Mouse (Mus musculus) intestine, embryonic 15.5 days (tissue): ENCODE measurements around the gene Onecut3. TPM values are rescaled to one million over a fixed set of nuclear protein-coding genes. Genes with fewer than 3 reads are reported as not detected.

Experiments
- ATAC-seq: fragments of 200-750 bp; cut with Nextera tagmentation; 2 replicates; pipeline ENCODE4 v1.8.0; 2017; ENCODE audit warnings: moderate TSS enrichment, moderate library complexity
- H3K27ac ChIP-seq: fragments of 300-500 bp; sonication (generic); 2 replicates; pipeline ENCODE4 v1.5.1; 2015; ENCODE audit warnings: mild to moderate bottlenecking, inconsistent platforms
- H3K27me3 ChIP-seq: fragments of 300-500 bp; sonication (generic); replicated peaks from 2 replicates; pipeline ENCODE4 v1.6.1; 2015; ENCODE audit warnings: inconsistent platforms
- H3K36me3 ChIP-seq: fragments of 300-500 bp; sonication (generic); 2 replicates; pipeline ENCODE4 v1.6.1; 2015; ENCODE audit warnings: inconsistent platforms
- H3K4me1 ChIP-seq: fragments of 300-500 bp; sonication (generic); replicated peaks from 2 replicates; pipeline ENCODE4 v1.6.1; 2015; ENCODE audit warnings: inconsistent platforms
- H3K4me2 ChIP-seq: fragments of 300-500 bp; sonication (generic); replicated peaks from 2 replicates; pipeline ENCODE4 v1.6.1; 2015; ENCODE audit warnings: mild to moderate bottlenecking, inconsistent platforms
- H3K4me3 ChIP-seq: fragments of 300-500 bp; sonication (generic); replicated peaks from 2 replicates; pipeline ENCODE4 v1.5.1; 2015; ENCODE audit warnings: inconsistent platforms
- H3K9ac ChIP-seq: fragments of 300-500 bp; sonication (generic); 2 replicates; pipeline ENCODE4 v1.6.1; 2015; ENCODE audit warnings: inconsistent platforms
- H3K9me3 ChIP-seq: fragments of 300-500 bp; sonication (generic); 2 replicates; pipeline ENCODE4 v1.6.1; 2016; ENCODE audit warnings: inconsistent platforms
- WGBS: fragments of 180-500 bp; shearing (Covaris S2); methylation state at CpG from one replicate; pipeline ENCODE4 v1.1.7; 2015; 5-methylcytosine and 5-hydroxymethylcytosine counted together
- polyA plus RNA-seq: library from polyadenylated mRNA; unstranded; fragments of >200 nt; fragmentation: Nextera tagmentation; extraction: Ambion mirVana; gene quantifications from 2 replicates; pipeline ENCODE4 v1.2.1, GENCODE M21; 2015

The Onecut3 gene
- 0.06 and 0.10 TPM in 2 replicates for polyA plus RNA-seq

DNA sequence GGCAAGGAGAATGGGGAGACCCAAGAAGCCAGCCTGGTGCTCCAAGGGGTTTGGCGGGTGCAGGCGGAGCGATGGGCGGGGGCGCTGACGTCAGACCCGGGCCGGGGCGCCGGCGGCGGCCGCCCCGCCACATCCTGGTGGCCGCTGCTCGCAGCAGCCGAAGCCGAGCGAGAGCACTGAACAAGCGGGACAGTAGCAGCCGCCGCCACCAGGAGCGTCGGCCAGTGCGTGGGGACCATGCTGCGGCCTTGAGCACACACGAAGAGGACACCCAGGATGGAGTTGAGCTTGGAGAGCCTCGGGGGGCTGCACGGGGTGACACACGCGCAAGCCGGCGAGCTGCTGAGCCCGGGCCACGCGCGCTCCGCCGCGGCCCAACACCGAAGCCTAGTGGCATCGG, at the start of gene Onecut3:
Gene Onecut3, plus strand, starts transcription at position 104 of the 400 bp plus-strand sequence.
- Histone ChIP-seq H3K4me3 (peak within 1 kb of the TSS; percentile 43), H3K9me3 (no peaks in the 10 kb centered on the region), H3K4me1 (peaks cover 35% of the 10 kb centered on the region), H3K27ac (no peak within 1 kb of the TSS), H3K36me3 (no peaks in the 10 kb centered on the region), H3K27me3 (peaks cover 97% of the 10 kb centered on the region), H3K9ac (peak within 1 kb of the TSS; percentile 34; the same call in 1 of the 2 replicates), H3K4me2 (peak within 1 kb of the TSS; percentile 90)
- 0% methylated on average over 42 of the region's 42 CpGs for WGBS
- peak; percentile 69 for ATAC-seq

DNA sequence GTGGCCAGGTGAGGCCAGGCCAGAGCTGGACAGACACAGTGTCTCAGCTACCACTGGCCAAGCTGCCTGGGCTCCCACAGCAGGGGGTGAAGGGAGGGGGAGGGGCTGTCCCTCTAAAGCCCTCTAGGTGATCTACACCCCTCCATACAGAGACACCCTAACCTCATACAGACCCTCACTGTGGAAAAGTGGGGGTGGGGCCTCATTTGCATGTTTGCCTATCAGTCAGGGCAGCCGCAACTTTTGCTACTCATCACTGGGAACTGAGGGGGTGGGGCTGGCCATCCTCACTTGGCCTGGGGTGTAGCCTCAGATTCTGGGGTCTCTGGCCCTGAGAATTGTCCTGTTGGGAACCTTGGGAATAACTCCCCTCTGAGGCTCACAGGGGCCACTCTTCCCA, 49.6 kb upstream of the Onecut3 start:
- Histone ChIP-seq H3K4me3 (no peak overlapping the region), H3K4me1 (peaks cover 10% of the 10 kb centered on the region), H3K36me3 (no peaks in the 10 kb centered on the region), H3K9ac (no peak overlapping the region), H3K27me3 (peaks cover 9% of the 10 kb centered on the region), H3K9me3 (no peaks in the 10 kb centered on the region), H3K4me2 (no peak overlapping the region), H3K27ac (no peak overlapping the region)
- ATAC-seq, result no peak
- 61% methylated on average over 1 of the region's 1 CpGs for WGBS

DNA sequence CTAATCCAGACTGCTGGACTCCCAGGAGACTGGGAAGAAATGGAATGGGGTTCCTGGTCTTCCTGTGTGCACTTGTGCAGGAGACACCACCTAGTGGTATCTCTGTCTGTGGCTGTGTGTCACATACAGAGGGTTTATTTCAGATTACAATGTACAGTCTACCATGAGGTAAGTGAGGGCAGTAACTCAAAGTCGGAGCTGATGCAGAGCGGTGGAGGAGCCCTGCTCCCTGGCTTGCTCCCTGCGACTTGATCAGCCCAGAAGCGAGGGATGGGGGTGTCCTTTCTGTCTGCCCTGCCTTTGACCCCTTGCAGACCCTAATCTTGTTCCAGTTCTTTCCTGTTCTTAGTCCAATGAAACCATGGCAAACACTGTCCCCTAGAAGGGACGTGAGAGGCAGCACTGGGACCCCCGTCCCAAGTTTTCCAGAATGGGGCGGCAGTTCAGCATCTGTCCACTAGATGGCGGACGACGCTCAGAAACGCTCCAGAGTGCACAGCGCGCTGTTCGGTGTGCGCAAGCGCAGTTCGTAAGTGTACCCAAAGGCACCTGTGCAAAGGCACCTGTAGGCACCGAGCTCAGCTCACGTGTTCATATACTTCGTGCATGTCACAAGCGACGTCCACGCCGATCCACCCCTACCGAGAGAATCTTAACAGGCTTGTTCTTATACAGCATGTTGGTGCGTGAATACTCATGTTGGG, 48.6 kb upstream of the Onecut3 start:
- Histone ChIP-seq H3K9ac (no peak overlapping the region), H3K27me3 (peaks cover 12% of the 10 kb centered on the region), H3K9me3 (no peaks in the 10 kb centered on the region), H3K27ac (no peak overlapping the region), H3K36me3 (no peaks in the 10 kb centered on the region), H3K4me3 (no peak overlapping the region), H3K4me2 (peak overlapping the region; percentile 34), H3K4me1 (peaks cover 16% of the 10 kb centered on the region)
- WGBS, result 6% methylated on average over 26 of the region's 26 CpGs
- peak; percentile 88 for ATAC-seq

DNA sequence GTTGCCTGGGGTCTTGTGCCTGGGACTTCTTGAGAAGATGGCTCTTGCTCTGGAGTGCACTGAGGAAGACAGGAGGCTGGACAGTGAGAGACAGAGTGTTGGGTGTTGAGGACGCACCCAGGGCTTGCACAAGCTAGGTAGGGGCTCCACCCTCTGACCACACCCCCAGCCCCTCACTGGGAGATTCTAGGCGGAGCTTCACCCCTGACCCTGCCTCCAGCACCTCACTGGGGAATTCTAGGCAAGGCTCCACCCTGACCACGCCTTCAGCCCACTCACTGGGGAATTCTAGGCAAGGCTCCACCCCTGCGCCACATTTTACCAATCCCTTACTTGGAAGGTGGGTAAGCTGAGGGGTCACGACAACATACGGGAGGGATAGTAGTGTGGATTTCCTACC, 44.0 kb upstream of the Onecut3 start:
- WGBS, result 7% methylated on average over 6 of the region's 6 CpGs
- Histone ChIP-seq H3K4me2 (no peak overlapping the region), H3K9ac (no peak overlapping the region), H3K4me1 (peaks cover 10% of the 10 kb centered on the region), H3K36me3 (no peaks in the 10 kb centered on the region), H3K27ac (no peak overlapping the region), H3K4me3 (no peak overlapping the region), H3K9me3 (no peaks in the 10 kb centered on the region), H3K27me3 (peaks cover 14% of the 10 kb centered on the region)
- 0 out of 2 replicates have a peak, but pooled peaks have one; percentile 18 for ATAC-seq

DNA sequence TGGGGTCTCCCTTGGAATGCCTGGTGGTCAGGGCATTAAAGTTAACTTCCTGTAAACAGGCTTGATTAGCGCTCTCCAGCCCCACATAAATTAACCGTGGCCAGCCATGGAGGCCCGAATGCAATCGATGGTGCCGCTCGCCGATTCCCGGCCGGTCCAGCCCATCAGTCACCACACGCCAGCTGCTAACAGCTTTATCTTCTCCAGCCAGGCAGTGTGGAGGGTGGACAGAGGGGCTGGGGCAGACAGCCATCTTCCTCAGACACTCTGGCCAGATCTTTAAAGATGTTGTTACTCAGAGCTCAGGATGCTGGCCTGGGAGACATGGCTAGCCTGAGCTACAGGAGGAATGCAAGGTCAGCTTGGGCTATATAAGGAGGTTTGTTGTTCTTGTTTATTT, 41.0 kb upstream of the Onecut3 start:
- H3K4me2 ChIP-seq, result no peak overlapping the region

DNA sequence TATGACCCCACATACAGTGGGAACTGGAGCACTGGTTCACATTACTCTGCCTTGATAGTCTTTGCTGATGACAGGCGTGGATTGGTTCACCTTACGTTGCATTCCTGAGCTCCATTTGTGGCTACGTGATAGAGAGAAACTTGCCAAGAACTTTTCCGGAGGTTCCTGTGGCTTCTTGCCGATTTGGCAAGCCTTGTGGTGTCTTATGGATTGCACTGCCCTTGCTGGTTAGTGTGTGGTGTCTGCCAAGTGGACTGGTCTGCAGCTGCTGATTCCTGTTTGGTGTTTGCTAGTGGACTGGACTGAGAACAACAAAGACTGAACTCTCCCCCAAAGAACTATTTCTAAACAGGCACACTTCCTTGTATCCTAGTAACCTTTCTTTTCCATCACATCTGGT, 39.9 kb upstream of the Onecut3 start:
- no peak for ATAC-seq
- no peak overlapping the region for H3K27ac ChIP-seq
- WGBS, result 87% methylated on average over 5 of the region's 5 CpGs
- no peaks in the 10 kb centered on the region for H3K9me3 ChIP-seq
- no peak overlapping the region for H3K9ac ChIP-seq
- no peak overlapping the region for H3K4me3 ChIP-seq
- no peak overlapping the region for H3K4me2 ChIP-seq
- peaks cover 6% of the 10 kb centered on the region; the same call in 1 of the 2 replicates for H3K4me1 ChIP-seq
- no peaks in the 10 kb centered on the region for H3K36me3 ChIP-seq
- peaks cover 5% of the 10 kb centered on the region; the same call in 1 of the 2 replicates for H3K27me3 ChIP-seq

More for the DNA sequence above, 41.0 kb upstream of the Onecut3 start:
- no peak for ATAC-seq
- no peak overlapping the region for H3K9ac ChIP-seq
- H3K36me3 ChIP-seq, result no peaks in the 10 kb centered on the region
- H3K4me3 ChIP-seq, result no peak overlapping the region
- H3K9me3 ChIP-seq, result no peaks in the 10 kb centered on the region
- H3K4me1 ChIP-seq, result peaks cover 6% of the 10 kb centered on the region; the same call in 1 of the 2 replicates
- H3K27me3 ChIP-seq, result peaks cover 5% of the 10 kb centered on the region; the same call in 1 of the 2 replicates
- H3K27ac ChIP-seq, result no peak overlapping the region
- WGBS, result 48% methylated on average over 10 of the region's 10 CpGs

DNA sequence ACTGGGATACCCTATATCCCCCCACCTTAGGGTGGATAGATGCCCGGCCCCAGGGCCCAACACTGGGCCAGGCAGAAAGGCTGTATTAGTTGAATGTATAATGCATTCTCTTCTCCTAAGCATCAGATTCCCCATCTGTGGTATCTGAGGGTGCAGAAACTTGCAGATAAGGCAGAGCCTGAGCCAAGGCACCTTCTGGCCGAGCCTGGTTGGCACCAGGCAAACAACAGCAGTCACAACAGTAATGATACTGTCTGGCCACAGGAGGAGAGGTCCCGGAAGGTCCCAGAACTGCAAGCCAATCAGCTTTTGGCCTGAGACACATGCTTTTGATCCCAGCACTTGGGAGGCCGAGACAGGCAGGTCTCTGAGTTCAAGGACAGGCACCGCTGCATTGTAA, 38.9 kb upstream of the Onecut3 start:
- no peak for ATAC-seq
- Histone ChIP-seq H3K9me3 (no peaks in the 10 kb centered on the region), H3K4me3 (no peak overlapping the region), H3K9ac (no peak overlapping the region), H3K27ac (no peak overlapping the region), H3K4me2 (no peak overlapping the region), H3K36me3 (no peaks in the 10 kb centered on the region), H3K27me3 (peaks cover 9% of the 10 kb centered on the region), H3K4me1 (peaks cover 3% of the 10 kb centered on the region; the same call in 1 of the 2 replicates)
- 82% methylated on average over 5 of the region's 5 CpGs for WGBS

DNA sequence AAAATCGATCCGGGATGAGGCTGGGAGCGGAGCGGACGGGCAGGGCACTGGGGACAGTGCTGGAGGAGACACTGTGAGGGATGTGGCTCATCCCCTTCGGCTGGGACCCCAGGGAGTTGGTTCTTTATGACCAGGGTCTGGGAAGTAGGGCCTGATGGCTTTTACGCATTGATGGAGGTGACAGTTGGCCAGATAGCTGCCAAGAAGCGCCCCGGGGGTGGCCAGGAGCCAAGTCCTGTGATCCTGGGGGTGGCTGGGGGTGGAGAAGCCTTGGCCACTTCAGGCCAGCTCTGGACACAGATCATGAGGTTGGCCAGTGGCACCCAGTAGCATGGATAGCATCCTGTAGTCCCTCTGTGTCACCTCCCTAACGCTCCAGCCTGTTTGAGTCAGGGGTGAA, 35.4 kb upstream of the Onecut3 start:
- H3K27me3 ChIP-seq, result peaks cover 12% of the 10 kb centered on the region
- no peaks in the 10 kb centered on the region for H3K9me3 ChIP-seq
- no peak overlapping the region for H3K9ac ChIP-seq
- no peak overlapping the region for H3K4me3 ChIP-seq
- H3K36me3 ChIP-seq, result no peaks in the 10 kb centered on the region
- H3K4me2 ChIP-seq, result no peak overlapping the region
- ATAC-seq, result no peak
- WGBS, result 72% methylated on average over 10 of the region's 10 CpGs
- H3K4me1 ChIP-seq, result no peaks in the 10 kb centered on the region
- no peak overlapping the region for H3K27ac ChIP-seq

DNA sequence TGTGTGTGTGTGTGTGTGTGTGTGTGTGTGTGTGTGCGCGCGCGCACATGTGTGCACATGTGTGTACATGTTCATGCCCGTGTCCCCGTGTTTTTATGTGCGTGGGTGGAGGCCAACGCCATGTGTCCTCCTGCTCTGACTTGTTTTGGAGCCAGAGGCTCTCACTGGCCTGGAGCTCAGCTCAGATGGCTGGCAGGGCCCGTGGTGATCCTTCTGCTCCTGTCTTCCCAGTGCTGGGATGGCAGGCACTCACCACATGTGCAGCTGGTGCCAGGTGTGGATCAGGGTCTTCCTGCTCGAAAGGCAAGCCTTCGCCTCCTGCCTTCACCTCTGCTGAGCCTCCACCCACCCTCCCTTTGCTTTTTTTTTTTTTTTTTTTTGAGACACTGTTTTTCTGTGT, 35.0 kb upstream of the Onecut3 start:
- 90% methylated on average over 11 of the region's 11 CpGs for WGBS
- H3K4me3 ChIP-seq, result no peak overlapping the region
- H3K9me3 ChIP-seq, result no peaks in the 10 kb centered on the region
- H3K27ac ChIP-seq, result no peak overlapping the region
- H3K27me3 ChIP-seq, result peaks cover 15% of the 10 kb centered on the region
- H3K4me2 ChIP-seq, result no peak overlapping the region
- H3K4me1 ChIP-seq, result no peaks in the 10 kb centered on the region
- no peak for ATAC-seq
- H3K36me3 ChIP-seq, result no peaks in the 10 kb centered on the region
- H3K9ac ChIP-seq, result no peak overlapping the region

DNA sequence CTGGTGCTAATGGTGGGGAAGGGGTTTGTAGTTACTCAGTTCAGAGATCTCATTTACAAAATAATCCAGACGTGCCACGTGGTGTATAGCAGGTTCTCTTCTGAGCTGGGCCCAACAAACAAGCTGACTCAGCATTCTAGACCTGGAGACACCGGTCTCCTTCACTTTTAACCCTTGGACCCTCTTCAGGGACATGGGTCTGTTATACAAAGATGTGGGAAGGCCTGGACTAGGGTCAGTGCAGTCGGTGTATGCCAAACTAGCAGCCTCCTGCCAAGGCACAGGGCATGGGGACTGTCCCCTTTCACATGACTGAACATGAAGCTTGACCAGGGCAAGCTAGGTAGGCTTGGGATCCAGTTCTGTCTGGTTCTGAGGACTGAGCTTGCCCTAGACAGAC, 34.3 kb upstream of the Onecut3 start:
- no peak overlapping the region for H3K27ac ChIP-seq
- peaks cover 16% of the 10 kb centered on the region for H3K27me3 ChIP-seq
- no peak overlapping the region for H3K9ac ChIP-seq
- no peaks in the 10 kb centered on the region for H3K36me3 ChIP-seq
- WGBS, result 59% methylated on average over 4 of the region's 4 CpGs
- no peaks in the 10 kb centered on the region for H3K9me3 ChIP-seq
- H3K4me3 ChIP-seq, result no peak overlapping the region
- ATAC-seq, result no peak
- no peaks in the 10 kb centered on the region for H3K4me1 ChIP-seq
- H3K4me2 ChIP-seq, result no peak overlapping the region

DNA sequence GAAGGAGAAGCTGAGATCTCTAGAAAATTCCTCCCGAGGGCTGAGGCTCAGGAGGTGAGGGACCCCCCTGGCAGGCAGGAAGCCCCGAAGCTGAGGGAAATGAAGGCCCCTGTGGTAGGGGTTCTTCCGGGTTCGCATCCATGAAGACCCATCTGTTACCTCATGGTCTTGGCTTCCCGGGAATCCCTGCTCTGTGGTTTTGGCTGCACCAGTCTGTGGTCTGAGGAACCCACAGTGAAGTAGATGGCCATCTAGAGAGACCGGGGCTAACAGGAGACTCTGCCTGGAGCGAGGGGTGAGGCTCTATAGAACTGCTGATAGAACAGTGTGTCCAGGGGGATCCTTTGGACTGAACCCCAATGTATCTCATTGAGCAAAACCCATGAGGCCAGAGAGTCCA, 33.3 kb upstream of the Onecut3 start:
- no peak overlapping the region for H3K27ac ChIP-seq
- H3K36me3 ChIP-seq, result no peaks in the 10 kb centered on the region
- no peaks in the 10 kb centered on the region for H3K4me1 ChIP-seq
- 70% methylated on average over 7 of the region's 7 CpGs for WGBS
- no peak overlapping the region for H3K4me2 ChIP-seq
- H3K4me3 ChIP-seq, result no peak overlapping the region
- ATAC-seq, result no peak
- H3K9ac ChIP-seq, result no peak overlapping the region
- no peaks in the 10 kb centered on the region for H3K9me3 ChIP-seq
- peaks cover 18% of the 10 kb centered on the region for H3K27me3 ChIP-seq

DNA sequence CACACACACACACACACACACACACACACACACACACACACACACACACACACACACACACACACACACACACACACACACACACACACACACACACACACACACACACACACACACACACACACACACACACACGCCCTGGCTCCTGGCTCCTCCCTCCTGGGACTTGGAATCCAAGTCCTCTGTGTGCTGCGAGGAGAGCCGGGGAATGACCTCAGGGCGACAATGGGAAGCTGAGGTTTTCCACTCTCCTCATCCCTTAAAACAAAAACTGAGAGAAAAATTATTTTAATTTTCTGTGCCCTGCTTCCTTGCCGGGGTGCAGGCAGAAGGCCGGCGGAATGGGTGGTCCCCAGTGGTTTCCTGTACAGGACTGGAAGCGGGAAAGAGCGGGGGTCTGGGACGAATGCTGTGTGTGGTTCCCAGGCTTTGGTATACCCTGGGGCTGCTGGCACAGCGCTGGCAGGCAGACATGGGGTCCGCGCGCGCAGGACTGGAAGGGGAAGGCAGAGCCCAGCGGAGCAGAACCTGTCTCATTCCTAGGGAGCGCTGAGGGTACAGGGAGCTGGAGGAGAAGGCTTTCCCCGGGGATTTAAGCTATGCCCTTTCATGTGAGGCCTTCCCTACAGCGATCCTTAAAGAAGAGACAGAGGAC, 30.1 kb upstream of the Onecut3 start:
- no peak overlapping the region for H3K4me3 ChIP-seq
- H3K4me2 ChIP-seq, result no peak overlapping the region
- no peaks in the 10 kb centered on the region for H3K9me3 ChIP-seq
- no peaks in the 10 kb centered on the region for H3K4me1 ChIP-seq
- H3K36me3 ChIP-seq, result no peaks in the 10 kb centered on the region
- H3K27me3 ChIP-seq, result peaks cover 25% of the 10 kb centered on the region
- no peak overlapping the region for H3K27ac ChIP-seq
- ATAC-seq, result no peak
- H3K9ac ChIP-seq, result no peak overlapping the region
- WGBS, result 14% methylated on average over 18 of the region's 19 CpGs

DNA sequence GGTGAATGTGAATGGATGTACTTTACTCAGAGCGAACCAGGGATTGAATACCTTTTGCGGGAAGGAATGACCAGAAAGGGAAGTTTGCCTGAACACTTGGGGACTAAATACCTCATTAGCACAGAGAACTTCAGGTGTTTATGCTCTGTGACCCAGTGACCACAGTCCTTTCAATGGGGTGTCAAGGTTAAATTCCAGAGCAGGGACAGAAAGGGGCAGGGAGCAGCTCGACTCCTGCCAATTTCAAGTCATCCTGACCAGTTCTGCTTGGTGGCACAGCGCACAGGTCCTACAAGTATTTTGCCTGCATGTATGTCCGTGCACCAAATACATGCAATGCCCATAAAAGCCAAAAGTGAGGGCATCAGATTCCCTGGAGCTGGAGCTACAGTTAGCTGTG, 29.6 kb upstream of the Onecut3 start:
- WGBS, result 71% methylated on average over 5 of the region's 5 CpGs
- H3K27ac ChIP-seq, result no peak overlapping the region

More for the DNA sequence above, 29.6 kb upstream of the Onecut3 start:
- no peak overlapping the region for H3K4me2 ChIP-seq
- H3K4me3 ChIP-seq, result no peak overlapping the region
- H3K4me1 ChIP-seq, result no peaks in the 10 kb centered on the region
- no peaks in the 10 kb centered on the region for H3K36me3 ChIP-seq
- no peaks in the 10 kb centered on the region for H3K9me3 ChIP-seq
- no peak for ATAC-seq
- no peak overlapping the region for H3K9ac ChIP-seq
- H3K27me3 ChIP-seq, result peaks cover 25% of the 10 kb centered on the region
